Mouse (Mus musculus) kidney, postnatal 36 days (tissue): ENCODE data around the gene Cdh6.

Experiments
- DNase-seq, 2 experiments: peaks; one replicate each; pipeline ENCODE4 v3.0.0; 2021 to 2022; ENCODE audit warnings: mixed read lengths in 2 of 2

Cdh6 gene

DNA sequence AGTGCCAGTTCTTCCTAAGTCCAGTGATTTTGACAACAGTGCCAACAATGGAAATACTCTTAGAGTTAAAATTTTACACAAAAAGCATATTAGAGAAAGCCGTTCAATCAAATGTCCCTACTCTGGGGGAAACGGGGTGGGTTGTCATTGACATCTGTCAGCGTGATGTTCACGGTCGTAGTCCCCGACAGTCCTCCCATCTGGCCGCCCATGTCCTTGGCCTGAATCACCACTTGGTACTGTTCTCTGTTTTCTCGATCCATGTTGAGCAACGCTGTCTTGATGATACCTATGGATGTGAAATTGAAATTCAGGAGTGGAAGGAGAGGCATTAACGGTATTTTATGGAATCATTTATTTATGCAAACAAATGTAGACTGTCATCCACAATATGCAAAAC lies 116.2 kb downstream of the Cdh6 start:
- DNase-seq: no peak

GRCm38 (mm10) chr15:13047910-13048309 lies 125.6 kb downstream of the Cdh6 start:
- DNase-seq: no peak

DNA sequence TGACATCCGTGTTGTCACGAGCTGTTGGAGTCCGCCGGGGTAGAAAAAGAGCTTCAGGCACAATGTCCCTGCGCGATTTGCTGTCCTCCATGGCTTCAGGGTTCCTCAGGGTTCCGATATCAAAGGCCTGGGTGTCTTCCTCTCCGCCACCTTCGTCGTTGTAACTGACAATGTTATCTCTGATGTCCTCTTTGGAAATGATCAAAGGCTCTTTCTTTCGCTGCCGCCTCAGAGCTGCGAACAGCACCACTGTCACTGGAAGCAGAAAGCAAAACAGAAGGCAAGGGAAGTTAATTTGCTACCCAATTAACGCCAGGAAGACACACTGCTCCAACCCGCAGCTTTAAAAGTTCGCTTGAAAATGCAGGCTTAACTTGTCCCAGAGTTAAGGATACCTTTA lies 139.0 kb downstream of the Cdh6 start:
- no peak for DNase-seq

DNA sequence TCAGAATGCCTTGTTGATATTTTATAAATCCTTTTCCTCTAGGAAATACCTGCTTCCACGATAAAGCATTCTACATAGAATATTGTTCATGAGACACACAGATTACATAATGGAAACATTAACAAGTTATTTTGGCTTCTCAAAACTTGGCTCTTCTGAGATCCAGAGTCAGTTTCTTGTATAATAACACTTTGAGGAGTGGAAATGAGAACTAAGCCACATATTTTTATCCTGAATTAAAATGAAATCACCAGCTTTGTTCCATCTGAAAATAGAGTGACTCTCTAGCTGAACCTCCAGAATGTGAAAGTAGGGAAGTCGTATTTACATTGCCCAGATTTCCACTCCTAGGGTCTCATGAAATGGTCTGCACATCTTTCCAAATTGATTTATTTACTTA lies 142.8 kb downstream of the Cdh6 start:
- DNase-seq: no peak

DNA sequence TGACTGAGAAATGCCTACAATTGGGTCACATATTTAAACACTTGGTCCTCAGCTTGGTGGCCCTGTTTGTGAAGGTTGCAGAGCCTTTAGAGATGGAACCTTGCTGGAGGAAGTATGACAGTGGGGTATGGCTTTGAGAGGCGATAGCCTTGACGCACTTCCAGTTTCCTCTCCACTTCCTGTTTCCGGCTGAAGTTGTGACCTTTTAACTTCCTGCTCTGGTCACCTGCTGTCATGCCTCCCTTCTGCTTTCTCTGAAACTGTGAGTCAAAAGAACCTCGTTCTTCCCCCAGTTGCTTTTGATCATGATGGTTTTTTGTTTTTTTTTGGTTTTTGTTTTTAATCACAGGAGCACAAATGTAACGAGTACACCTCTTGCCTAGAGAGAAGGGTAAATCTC lies 146.0 kb downstream of the Cdh6 start:
- no peak for DNase-seq

- no peak for DNase-seq
Measured at GRCm38 (mm10) chr15:13016756-13017357, 156.6 kb downstream of the Cdh6 start.

DNA sequence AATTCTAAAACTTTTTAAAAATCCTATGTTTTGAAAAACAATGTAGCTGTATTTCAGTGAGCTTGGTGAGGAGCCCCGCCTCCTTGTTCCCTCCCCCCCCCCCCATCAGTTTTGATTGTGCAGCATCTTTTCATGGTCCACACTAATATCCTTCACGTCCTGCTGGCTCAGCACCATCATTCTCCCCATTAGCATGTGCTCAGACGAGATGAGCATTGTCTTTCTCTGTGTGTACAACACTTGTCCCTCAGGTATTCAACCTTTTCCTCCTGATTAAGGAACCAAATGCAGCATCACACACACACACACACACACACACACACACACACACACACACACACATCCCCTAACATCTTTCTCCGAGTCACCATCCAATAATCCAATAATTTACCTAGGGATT lies 164.7 kb downstream of the Cdh6 start:
- DNase-seq: no peak

- no peak for DNase-seq
Measured at GRCm38 (mm10) chr15:13005934-13006333, 167.5 kb downstream of the Cdh6 start.

DNA sequence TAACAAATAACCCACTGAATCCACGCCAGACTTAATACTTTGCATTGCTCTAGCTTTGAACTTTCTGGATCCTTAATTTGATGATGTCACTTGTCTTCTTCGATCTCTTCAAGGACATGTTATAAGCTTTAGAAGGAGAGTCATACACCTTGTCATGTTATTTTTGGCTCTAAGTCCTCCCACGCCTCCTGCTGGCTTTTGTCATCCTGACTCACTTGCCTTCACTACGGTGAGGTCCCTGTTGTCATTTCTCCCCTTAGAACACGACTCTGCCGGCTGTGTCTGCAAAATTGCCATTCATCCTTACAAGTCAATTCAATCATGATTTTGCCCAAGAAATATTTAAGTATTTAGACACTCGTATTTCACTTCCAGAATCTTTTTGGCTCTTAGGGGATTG lies 171.9 kb downstream of the Cdh6 start:
- DNase-seq: peak in 1 of 2 experiments; percentile 4

- DNase-seq: peak; percentile 5 to 19
Measured at GRCm38 (mm10) chr15:12994563-12995359, 178.7 kb downstream of the Cdh6 start.
